Mouse (Mus musculus) intestine, postnatal 0 days (tissue): Measurements from ENCODE around the gene Fam69b. TPM values are rescaled to one million over a fixed set of nuclear protein-coding genes. Genes with fewer than 3 reads are reported as not detected.

Experiments used
- ATAC-seq: fragments of 200-750 bp; cut with Nextera tagmentation; 2 replicates; pipeline ENCODE4 v1.8.0; 2017; ENCODE audit warnings: mild to moderate bottlenecking, moderate TSS enrichment, moderate library complexity
- H3K27ac ChIP-seq: fragments of 300-500 bp; sonication (generic); 2 replicates; pipeline ENCODE4 v1.5.1; 2014; ENCODE audit warnings: mild to moderate bottlenecking, low read depth, low read length, moderate library complexity
- H3K27me3 ChIP-seq: fragments of 300-500 bp; sonication (generic); replicated peaks from 2 replicates; pipeline ENCODE4 v1.6.1; 2014; ENCODE audit warnings: low read length, mixed read lengths; ENCODE audit not compliant: control insufficient read depth, insufficient read depth
- H3K36me3 ChIP-seq: fragments of 300-500 bp; sonication (generic); 2 replicates; pipeline ENCODE4 v1.6.1; 2014; ENCODE audit warnings: mild to moderate bottlenecking, moderate library complexity; ENCODE audit not compliant: control insufficient read depth, insufficient read depth
- H3K4me1 ChIP-seq: fragments of 300-500 bp; sonication (generic); replicated peaks from 2 replicates; pipeline ENCODE4 v1.6.1; 2014; ENCODE audit warnings: antibody characterized with exemption, low read length, mixed read lengths; ENCODE audit not compliant: control insufficient read depth, insufficient read depth
- H3K4me2 ChIP-seq: fragments of 300-500 bp; sonication (generic); replicated peaks from 2 replicates; pipeline ENCODE4 v1.6.1; 2014; ENCODE audit warnings: low read depth, mild to moderate bottlenecking, moderate library complexity
- H3K4me3 ChIP-seq: fragments of 300-500 bp; sonication (generic); 2 replicates; pipeline ENCODE4 v1.5.1; 2014; ENCODE audit warnings: low read depth, low read length
- H3K9ac ChIP-seq: fragments of 300-500 bp; sonication (generic); 2 replicates; pipeline ENCODE4 v1.6.1; 2014; ENCODE audit warnings: mild to moderate bottlenecking, low read depth, low read length
- H3K9me3 ChIP-seq: fragments of 300-500 bp; sonication (generic); 2 replicates; pipeline ENCODE4 v1.6.1; 2016; ENCODE audit warnings: mixed run types; ENCODE audit not compliant: control insufficient read depth
- CTCF ChIP-seq: sonication (generic); IDR thresholded peaks from 2 replicates; pipeline ENCODE4 v1.5.1; 2016; ENCODE audit warnings: low read depth, mild to moderate bottlenecking, control low read depth, antibody characterized with exemption, moderate library complexity
- WGBS: fragments of 180-500 bp; shearing (Covaris S2); extraction: QIAGEN DNeasy Blood & Tissue Kit; methylation state at CpG from one replicate; pipeline ENCODE4 v1.1.7; 2014; 5-methylcytosine and 5-hydroxymethylcytosine counted together
- polyA plus RNA-seq: library from polyadenylated mRNA; unstranded; fragments of >200 nt; fragmentation: Nextera tagmentation; extraction: Ambion mirVana; gene quantifications from 2 replicates; pipeline ENCODE4 v1.2.1, GENCODE M21; 2015

Fam69b gene
- polyA plus RNA-seq, 1 experiment from 2014 or later: 6.9 TPM

- no peak overlapping the region for H3K4me3 ChIP-seq
- H3K27me3 ChIP-seq: no peaks in the 10 kb centered on the region
- 0 out of 2 replicates have a peak, but pooled peaks cover 3% of the 10 kb centered on the region for H3K4me1 ChIP-seq
- H3K36me3 ChIP-seq: peaks cover 40% of the 10 kb centered on the region
- peak overlapping the region; percentile 37 for H3K4me2 ChIP-seq
- 84% methylated on average over 7 of the region's 7 CpGs for WGBS
- no peak overlapping the region for H3K27ac ChIP-seq
- H3K9me3 ChIP-seq: no peaks in the 10 kb centered on the region
- TF ChIP-seq CTCF: no peak
- no peak for ATAC-seq
- peak overlapping the region; percentile 26; the same call in 1 of the 2 replicates for H3K9ac ChIP-seq
These were observed 37.3 kb upstream of the Fam69b start for GRCm38 (mm10) chr2:26590962-26591361.

GRCm38 (mm10) chr2:26591416-26591815 lies 36.8 kb upstream of the Fam69b start:
- Histone ChIP-seq H3K27ac (no peak overlapping the region), H3K27me3 (no peaks in the 10 kb centered on the region), H3K9ac (0 out of 2 replicates have a peak overlapping the region, but pooled peaks have one; percentile 26), H3K4me3 (no peak overlapping the region), H3K9me3 (no peaks in the 10 kb centered on the region), H3K4me1 (0 out of 2 replicates have a peak, but pooled peaks cover 3% of the 10 kb centered on the region), H3K36me3 (peaks cover 44% of the 10 kb centered on the region), H3K4me2 (peak overlapping the region; percentile 37)
- TF ChIP-seq CTCF: no peak
- ATAC-seq: no peak
- WGBS: 84% methylated on average over 12 of the region's 12 CpGs

- no peak overlapping the region for H3K4me2 ChIP-seq
- H3K27ac ChIP-seq: no peak overlapping the region
- no peak overlapping the region for H3K4me3 ChIP-seq
- peaks cover 51% of the 10 kb centered on the region for H3K36me3 ChIP-seq
- no peak for ATAC-seq
- no peaks in the 10 kb centered on the region for H3K9me3 ChIP-seq
- WGBS: 47% methylated on average over 9 of the region's 9 CpGs
- 0 out of 2 replicates have a peak, but pooled peaks cover 3% of the 10 kb centered on the region for H3K4me1 ChIP-seq
- TF ChIP-seq CTCF: no peak
- no peak overlapping the region for H3K9ac ChIP-seq
- H3K27me3 ChIP-seq: no peaks in the 10 kb centered on the region
These were observed 34.8 kb upstream of the Fam69b start for GRCm38 (mm10) chr2:26593211-26594021.

- H3K4me1 ChIP-seq: 0 out of 2 replicates have a peak, but pooled peaks cover 3% of the 10 kb centered on the region
- no peaks in the 10 kb centered on the region for H3K9me3 ChIP-seq
- peaks cover 51% of the 10 kb centered on the region for H3K36me3 ChIP-seq
- peak; percentile 46 for ATAC-seq
- H3K9ac ChIP-seq: no peak overlapping the region
- WGBS: 44% methylated on average over 9 of the region's 9 CpGs
- H3K4me2 ChIP-seq: no peak overlapping the region
- H3K27me3 ChIP-seq: no peaks in the 10 kb centered on the region
- H3K4me3 ChIP-seq: no peak overlapping the region
- TF ChIP-seq CTCF: peak; percentile 76
- no peak overlapping the region for H3K27ac ChIP-seq
These were observed 34.3 kb upstream of the Fam69b start for GRCm38 (mm10) chr2:26594022-26594346.

- no peak for TF ChIP-seq CTCF
- peak; percentile 12; the same call in 1 of the 2 replicates for ATAC-seq
- peaks cover 51% of the 10 kb centered on the region for H3K36me3 ChIP-seq
- H3K9ac ChIP-seq: no peak overlapping the region
- peak overlapping the region; percentile 13; the same call in 1 of the 2 replicates for H3K4me2 ChIP-seq
- no peaks in the 10 kb centered on the region for H3K27me3 ChIP-seq
- H3K4me3 ChIP-seq: no peak overlapping the region
- H3K9me3 ChIP-seq: no peaks in the 10 kb centered on the region
- 0 out of 2 replicates have a peak, but pooled peaks cover 3% of the 10 kb centered on the region for H3K4me1 ChIP-seq
- peak overlapping the region; percentile 51 for H3K27ac ChIP-seq
- WGBS: 59% methylated on average over 7 of the region's 7 CpGs
These were observed 33.8 kb upstream of the Fam69b start for GRCm38 (mm10) chr2:26594461-26594933.

- Histone ChIP-seq H3K4me2 (peak overlapping the region; percentile 30; the same call in 1 of the 2 replicates), H3K4me1 (0 out of 2 replicates have a peak, but pooled peaks cover 3% of the 10 kb centered on the region), H3K4me3 (no peak overlapping the region), H3K27ac (peak overlapping the region; percentile 51), H3K9ac (no peak overlapping the region), H3K36me3 (peaks cover 49% of the 10 kb centered on the region), H3K9me3 (no peaks in the 10 kb centered on the region), H3K27me3 (no peaks in the 10 kb centered on the region)
- 28% methylated on average over 6 of the region's 6 CpGs for WGBS
- TF ChIP-seq CTCF: no peak
- ATAC-seq: peak; percentile 76
These were observed 33.1 kb upstream of the Fam69b start for GRCm38 (mm10) chr2:26594934-26595724.
